Mouse (Mus musculus) testis, postnatal 14 days (tissue): ENCODE results near the gene Otol1.
A peak's percentile ranks its signal among the peaks of the same experiment; 100 is the strongest.

ENCODE experiments used
- DNase-seq: peaks from one replicate; pipeline ENCODE4 v3.0.0; 2021; ENCODE audit warnings: low spot score

Gene Otol1

GRCm38 (mm10) chr3:70007313-70007712, at the start of gene Otol1:
Gene Otol1, plus strand, starts transcription at chr3:70007613.
- DNase-seq, result no peak

GRCm38 (mm10) chr3:69962187-69962586, 45.2 kb upstream of the Otol1 start:
- DNase-seq, result peak; percentile 16

GRCm38 (mm10) chr3:69971482-69972097, 35.8 kb upstream of the Otol1 start:
- DNase-seq, result no peak

- DNase-seq, result no peak
These were observed 29.3 kb upstream of the Otol1 start for GRCm38 (mm10) chr3:69978092-69978491.

GRCm38 (mm10) chr3:69993806-69994205, 13.6 kb upstream of the Otol1 start:
- no peak for DNase-seq

GRCm38 (mm10) chr3:70001540-70001939, 5.9 kb upstream of the Otol1 start:
- peak; percentile 78 for DNase-seq

- DNase-seq, result no peak
These were observed 4.2 kb upstream of the Otol1 start for GRCm38 (mm10) chr3:70003126-70003764.

GRCm38 (mm10) chr3:70003955-70004354, 3.5 kb upstream of the Otol1 start:
- no peak for DNase-seq

GRCm38 (mm10) chr3:70004379-70004778, 3.0 kb upstream of the Otol1 start:
- DNase-seq, result no peak

GRCm38 (mm10) chr3:70012641-70013040, 5.2 kb downstream of the Otol1 start:
- DNase-seq, result no peak

- no peak for DNase-seq
These were observed 19.2 kb downstream of the Otol1 start for GRCm38 (mm10) chr3:70026605-70027004.

- DNase-seq, result no peak
These were observed 21.8 kb downstream of the Otol1 start for GRCm38 (mm10) chr3:70029260-70029659.

GRCm38 (mm10) chr3:70035593-70035992, 28.2 kb downstream of the Otol1 start:
- no peak for DNase-seq
